Mouse (Mus musculus) midbrain, embryonic 11.5 days (tissue): ENCODE data around the gene Fgf11. TPM values are rescaled to one million over a fixed set of nuclear protein-coding genes. Genes with fewer than 3 reads are reported as not detected.

Source experiments
- ATAC-seq: fragments of 200-750 bp; cut with Nextera tagmentation; 2 replicates; pipeline ENCODE4 v1.8.0; 2017; ENCODE audit warnings: moderate TSS enrichment, moderate library complexity; ENCODE audit not compliant: low FRiP score
- DNase-seq: peaks from one replicate; pipeline ENCODE4 v3.0.0; 2015; ENCODE audit warnings: low spot score; ENCODE audit errors: missing footprints
- H3K27ac ChIP-seq: fragments of 300-500 bp; sonication (generic); 2 replicates; pipeline ENCODE4 v1.5.1; 2014; ENCODE audit warnings: low read depth, low read length
- H3K27me3 ChIP-seq: fragments of 300-500 bp; sonication (generic); 2 replicates; pipeline ENCODE4 v1.6.1; 2014; ENCODE audit warnings: mild to moderate bottlenecking, low read length, moderate library complexity, mixed read lengths; ENCODE audit not compliant: control insufficient read depth, insufficient read depth
- H3K36me3 ChIP-seq: fragments of 300-500 bp; sonication (generic); 2 replicates; pipeline ENCODE4 v1.6.1; 2014; ENCODE audit warnings: mild to moderate bottlenecking, low read length, moderate library complexity, mixed read lengths; ENCODE audit not compliant: control insufficient read depth, insufficient read depth
- H3K4me1 ChIP-seq: fragments of 300-500 bp; sonication (generic); 2 replicates; pipeline ENCODE4 v1.6.1; 2014; ENCODE audit warnings: low read length; ENCODE audit not compliant: control insufficient read depth, insufficient read depth
- H3K4me2 ChIP-seq: fragments of 300-500 bp; sonication (generic); 2 replicates; pipeline ENCODE4 v1.6.1; 2014; ENCODE audit warnings: mild to moderate bottlenecking, moderate library complexity
- H3K4me3 ChIP-seq: fragments of 300-500 bp; sonication (generic); 2 replicates; pipeline ENCODE4 v1.5.1; 2014; ENCODE audit warnings: low read depth, low read length
- H3K9ac ChIP-seq: fragments of 300-500 bp; sonication (generic); 2 replicates; pipeline ENCODE4 v1.6.1; 2014; ENCODE audit warnings: low read length
- H3K9me3 ChIP-seq: fragments of 300-500 bp; sonication (generic); 2 replicates; pipeline ENCODE4 v1.6.1; 2016; ENCODE audit warnings: low read length; ENCODE audit not compliant: control insufficient read depth
- WGBS: fragments of 180-500 bp; shearing (Covaris S2); extraction: QIAGEN DNeasy Blood & Tissue Kit; methylation state at CpG from one replicate; pipeline ENCODE4 v1.1.7; 2014; 5-methylcytosine and 5-hydroxymethylcytosine counted together
- polyA plus RNA-seq: library from polyadenylated mRNA; unstranded; fragments of >200 nt; fragmentation: Nextera tagmentation; extraction: Ambion mirVana; gene quantifications from 2 replicates; pipeline ENCODE4 v1.2.1, GENCODE M21; 2014

Fgf11 gene
- polyA plus RNA-seq, 1 experiment from 2014 or later: 1.3 TPM

- no peak overlapping the region for H3K4me3 ChIP-seq
- H3K9ac ChIP-seq: no peak overlapping the region
- H3K36me3 ChIP-seq: peaks cover 24% of the 10 kb centered on the region
- H3K27ac ChIP-seq: no peak overlapping the region
- 82% methylated on average over 2 of the region's 2 CpGs for WGBS
- no peaks in the 10 kb centered on the region for H3K9me3 ChIP-seq
- no peak overlapping the region for H3K4me2 ChIP-seq
- no peaks in the 10 kb centered on the region for H3K4me1 ChIP-seq
- ATAC-seq (no peak), DNase-seq (peak; percentile 74)
- no peaks in the 10 kb centered on the region for H3K27me3 ChIP-seq
Measured at GRCm38 (mm10) chr11:69823456-69823855, 21.8 kb upstream of the Fgf11 start.

- Histone ChIP-seq H3K4me1 (no peaks in the 10 kb centered on the region), H3K4me2 (no peak within 1 kb of the TSS), H3K9ac (no peak within 1 kb of the TSS), H3K36me3 (peaks cover 14% of the 10 kb centered on the region; the same call in 1 of the 2 replicates), H3K4me3 (no peak within 1 kb of the TSS), H3K27me3 (no peaks in the 10 kb centered on the region), H3K27ac (no peak within 1 kb of the TSS), H3K9me3 (no peaks in the 10 kb centered on the region)
- DNase-seq (peak; percentile 44), ATAC-seq (no peak)
- WGBS: 92% methylated on average over 3 of the region's 3 CpGs
Measured at GRCm38 (mm10) chr11:69822080-69822479, 20.4 kb upstream of the Fgf11 start, which contains the start of gene Spem1. Gene Spem1, minus strand, starts transcription at chr11:69822180.

- 93% methylated on average over 8 of the region's 8 CpGs for WGBS
- ATAC-seq: no peak
Measured at GRCm38 (mm10) chr11:69818871-69819270, 17.2 kb upstream of the Fgf11 start.

GRCm38 (mm10) chr11:69818365-69818764 lies 16.7 kb upstream of the Fgf11 start, which contains the start of gene Spem2:
Gene Spem2, minus strand, starts transcription at chr11:69818465.
- Histone ChIP-seq H3K4me3 (no peak within 1 kb of the TSS), H3K27me3 (no peaks in the 10 kb centered on the region), H3K4me1 (no peaks in the 10 kb centered on the region), H3K9ac (no peak within 1 kb of the TSS), H3K36me3 (no peaks in the 10 kb centered on the region), H3K4me2 (no peak within 1 kb of the TSS), H3K27ac (no peak within 1 kb of the TSS), H3K9me3 (no peaks in the 10 kb centered on the region)
- ATAC-seq (no peak), DNase-seq (no peak)
- 79% methylated on average over 2 of the region's 2 CpGs for WGBS

More at GRCm38 (mm10) chr11:69818871-69819270, 17.2 kb upstream of the Fgf11 start:
- DNase-seq: peak; percentile 56
- H3K4me1 ChIP-seq: no peaks in the 10 kb centered on the region
- no peaks in the 10 kb centered on the region for H3K27me3 ChIP-seq
- no peak overlapping the region for H3K9ac ChIP-seq
- H3K36me3 ChIP-seq: no peaks in the 10 kb centered on the region
- no peak overlapping the region for H3K4me3 ChIP-seq
- H3K27ac ChIP-seq: no peak overlapping the region
- no peaks in the 10 kb centered on the region for H3K9me3 ChIP-seq
- no peak overlapping the region for H3K4me2 ChIP-seq

- Histone ChIP-seq H3K4me3 (no peak overlapping the region), H3K4me1 (no peaks in the 10 kb centered on the region)
Measured at GRCm38 (mm10) chr11:69816520-69816919, 14.9 kb upstream of the Fgf11 start.

GRCm38 (mm10) chr11:69815155-69815554 lies 13.5 kb upstream of the Fgf11 start, which contains the start of gene Gm39566:
Gene Gm39566, minus strand, starts transcription at chr11:69815298.
- DNase-seq (no peak), ATAC-seq (no peak)
- Histone ChIP-seq H3K9ac (no peak within 1 kb of the TSS), H3K4me1 (no peaks in the 10 kb centered on the region), H3K9me3 (no peaks in the 10 kb centered on the region), H3K27ac (no peak within 1 kb of the TSS), H3K36me3 (no peaks in the 10 kb centered on the region), H3K27me3 (no peaks in the 10 kb centered on the region), H3K4me2 (no peak within 1 kb of the TSS), H3K4me3 (no peak within 1 kb of the TSS)
- 61% methylated on average over 10 of the region's 10 CpGs for WGBS

More at GRCm38 (mm10) chr11:69816520-69816919, 14.9 kb upstream of the Fgf11 start:
- no peak for ATAC-seq
- 88% methylated on average over 12 of the region's 12 CpGs for WGBS
- H3K4me2 ChIP-seq: no peak overlapping the region
- peak; percentile 21 for DNase-seq
- H3K9me3 ChIP-seq: no peaks in the 10 kb centered on the region
- H3K36me3 ChIP-seq: no peaks in the 10 kb centered on the region
- H3K27ac ChIP-seq: no peak overlapping the region
- H3K27me3 ChIP-seq: no peaks in the 10 kb centered on the region
- no peak overlapping the region for H3K9ac ChIP-seq

- Histone ChIP-seq H3K36me3 (no peaks in the 10 kb centered on the region), H3K4me3 (no peak overlapping the region), H3K4me2 (no peak overlapping the region), H3K9ac (no peak overlapping the region), H3K9me3 (no peaks in the 10 kb centered on the region), H3K4me1 (no peaks in the 10 kb centered on the region), H3K27me3 (peaks cover 11% of the 10 kb centered on the region), H3K27ac (no peak overlapping the region)
- ATAC-seq (no peak), DNase-seq (no peak)
Measured at GRCm38 (mm10) chr11:69810280-69810679, 8.6 kb upstream of the Fgf11 start.

GRCm38 (mm10) chr11:69807641-69808040 lies 6.0 kb upstream of the Fgf11 start:
- WGBS: 87% methylated on average over 2 of the region's 2 CpGs
- Histone ChIP-seq H3K9me3 (no peaks in the 10 kb centered on the region), H3K27ac (no peak overlapping the region), H3K4me2 (no peak overlapping the region), H3K9ac (no peak overlapping the region), H3K36me3 (no peaks in the 10 kb centered on the region), H3K4me3 (no peak overlapping the region), H3K27me3 (peaks cover 34% of the 10 kb centered on the region), H3K4me1 (peaks cover 19% of the 10 kb centered on the region)
- ATAC-seq (no peak), DNase-seq (no peak)

GRCm38 (mm10) chr11:69806378-69806777 lies 4.7 kb upstream of the Fgf11 start:
- no peak overlapping the region for H3K27ac ChIP-seq
- no peak overlapping the region for H3K9ac ChIP-seq
- H3K4me1 ChIP-seq: peaks cover 30% of the 10 kb centered on the region
- no peak for ATAC-seq
- no peak for DNase-seq
- peaks cover 46% of the 10 kb centered on the region for H3K27me3 ChIP-seq
- H3K4me2 ChIP-seq: no peak overlapping the region
- 78% methylated on average over 4 of the region's 4 CpGs for WGBS
- H3K9me3 ChIP-seq: no peaks in the 10 kb centered on the region
- no peak overlapping the region for H3K4me3 ChIP-seq
- H3K36me3 ChIP-seq: no peaks in the 10 kb centered on the region
